Mouse (Mus musculus) limb, embryonic 11.5 days (tissue): Measurements from ENCODE around the gene Glod4. TPM values are rescaled to one million over a fixed set of nuclear protein-coding genes. Genes with fewer than 3 reads are reported as not detected.

Source experiments
- ATAC-seq: fragments of 200-750 bp; cut with Nextera tagmentation; 2 replicates; pipeline ENCODE4 v1.8.0; 2017; ENCODE audit warnings: low read depth; ENCODE audit not compliant: insufficient number of reproducible peaks, low FRiP score, low TSS enrichment
- DNase-seq: peaks from one replicate; pipeline ENCODE4 v3.0.0-alpha.2; 2015; ENCODE audit warnings: low spot score
- H3K27ac ChIP-seq: fragments of 300-500 bp; sonication (generic); replicated peaks from 2 replicates; pipeline ENCODE4 v1.5.1; 2014; ENCODE audit warnings: low read depth, mild to moderate bottlenecking, low read length
- H3K27me3 ChIP-seq: fragments of 300-500 bp; sonication (generic); 2 replicates; pipeline ENCODE4 v1.6.1; 2014; ENCODE audit warnings: mild to moderate bottlenecking, low read length, mixed read lengths; ENCODE audit not compliant: control insufficient read depth, insufficient read depth
- H3K36me3 ChIP-seq: fragments of 300-500 bp; sonication (generic); 2 replicates; pipeline ENCODE4 v1.6.1; 2014; ENCODE audit warnings: mild to moderate bottlenecking, low read length, moderate library complexity, mixed read lengths; ENCODE audit not compliant: control insufficient read depth, insufficient read depth
- H3K4me1 ChIP-seq: fragments of 300-500 bp; sonication (generic); 2 replicates; pipeline ENCODE4 v1.6.1; 2014; ENCODE audit warnings: low read length, mixed read lengths; ENCODE audit not compliant: control insufficient read depth, insufficient read depth
- H3K4me2 ChIP-seq: fragments of 300-500 bp; sonication (generic); 2 replicates; pipeline ENCODE4 v1.6.1; 2014; ENCODE audit warnings: low read depth, mild to moderate bottlenecking, moderate library complexity; ENCODE audit not compliant: severe bottlenecking
- H3K4me3 ChIP-seq: fragments of 300-500 bp; sonication (generic); 2 replicates; pipeline ENCODE4 v1.5.1; 2014; ENCODE audit warnings: low read depth, low read length
- H3K9ac ChIP-seq: fragments of 300-500 bp; sonication (generic); 2 replicates; pipeline ENCODE4 v1.6.1; 2014; ENCODE audit warnings: mild to moderate bottlenecking, low read length
- H3K9me3 ChIP-seq: fragments of 300-500 bp; sonication (generic); 2 replicates; pipeline ENCODE4 v1.6.1; 2016; ENCODE audit warnings: low read length; ENCODE audit not compliant: control insufficient read depth
- WGBS: fragments of 180-500 bp; shearing (Covaris S2); extraction: QIAGEN DNeasy Blood & Tissue Kit; methylation state at CpG from one replicate; pipeline ENCODE4 v1.1.7; 2014; 5-methylcytosine and 5-hydroxymethylcytosine counted together
- polyA plus RNA-seq: library from polyadenylated mRNA; unstranded; fragments of >200 nt; fragmentation: Nextera tagmentation; extraction: Ambion mirVana; gene quantifications from 2 replicates; pipeline ENCODE4 v1.2.1, GENCODE M21; 2014

Gene Glod4
- polyA plus RNA-seq, 1 experiment from 2014 or later, result 136 TPM

DNA sequence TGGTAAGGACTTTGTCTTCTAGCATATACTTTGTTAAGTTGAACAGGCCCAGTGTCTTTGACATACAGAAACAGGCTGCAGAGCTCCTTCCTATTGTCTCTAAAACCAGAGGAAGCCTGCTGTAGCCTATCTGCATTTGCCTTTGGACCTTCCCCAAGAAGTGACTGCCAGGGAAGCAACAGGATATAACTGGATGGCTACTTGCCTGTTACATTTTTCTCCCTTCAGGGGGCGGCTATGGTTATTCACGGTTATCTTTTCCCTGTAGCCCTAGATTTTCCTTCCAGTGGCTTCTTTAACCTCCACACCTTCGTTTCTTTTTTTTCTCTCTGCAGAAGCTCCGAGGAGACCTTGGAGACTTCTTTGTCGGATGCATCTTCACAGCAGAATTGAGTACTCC is 36.7 kb downstream of the Glod4 start:
- no peak for DNase-seq

DNA sequence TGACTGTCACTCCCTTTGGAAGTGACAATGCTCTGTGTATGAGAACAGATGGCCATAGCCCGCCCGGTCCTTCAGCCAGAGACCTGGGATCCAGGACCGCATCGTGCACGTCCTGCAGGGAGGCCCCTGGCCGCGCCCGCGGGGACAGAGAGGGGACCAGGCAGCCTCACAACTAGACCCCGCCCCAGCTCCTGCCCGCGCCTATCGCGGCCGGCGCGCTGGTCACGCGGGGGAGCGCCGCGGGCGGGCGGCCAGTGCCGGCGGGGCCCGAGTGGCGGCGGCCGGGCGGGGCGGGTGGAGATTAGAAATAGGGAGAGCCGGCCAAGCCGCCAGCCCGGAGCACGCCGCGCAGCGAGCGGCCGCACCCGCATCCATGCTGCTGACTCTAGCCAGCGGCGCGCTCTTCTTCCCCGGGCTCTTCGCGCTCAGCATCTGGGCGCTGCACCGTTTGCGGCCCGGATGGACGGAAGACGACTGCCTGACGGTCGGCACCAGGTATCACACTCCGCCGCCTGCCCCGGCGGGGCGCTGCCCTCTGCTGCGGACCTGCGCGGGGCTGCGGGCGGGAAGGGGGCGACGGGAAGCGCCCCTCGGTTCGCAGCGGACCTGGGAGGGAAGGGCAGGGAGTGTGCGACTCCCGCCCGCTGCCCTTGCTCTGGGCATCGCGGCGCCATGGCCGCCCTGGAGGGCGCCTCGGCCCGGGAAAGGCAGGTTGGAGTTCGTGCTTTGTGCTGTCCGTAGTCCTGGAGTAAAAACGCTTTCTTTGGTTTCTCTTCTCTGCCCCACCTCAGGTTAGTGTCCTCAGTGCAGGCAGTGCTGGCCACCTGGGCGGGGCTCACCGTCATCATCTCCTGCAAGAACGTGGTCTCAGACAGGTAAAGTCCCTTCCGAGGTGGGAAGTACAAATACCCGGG is 41.5 kb downstream of the Glod4 start:
- H3K4me2 ChIP-seq, result peak overlapping the region; percentile 86
- no peaks in the 10 kb centered on the region for H3K27me3 ChIP-seq
- peaks cover 4% of the 10 kb centered on the region for H3K4me1 ChIP-seq
- peaks cover 5% of the 10 kb centered on the region; the same call in 1 of the 2 replicates for H3K36me3 ChIP-seq
- peak overlapping the region; percentile 42; the same call in 1 of the 2 replicates for H3K27ac ChIP-seq
- DNase-seq, result peak; percentile 83
- no peaks in the 10 kb centered on the region for H3K9me3 ChIP-seq
- WGBS, result under 1% methylated on average over 84 of the region's 90 CpGs
- ATAC-seq, result peak; percentile 92
- H3K4me3 ChIP-seq, result peak overlapping the region; percentile 92
- H3K9ac ChIP-seq, result peak overlapping the region; percentile 89

More for the DNA sequence above, 36.7 kb downstream of the Glod4 start:
- Histone ChIP-seq H3K27me3 (no peaks in the 10 kb centered on the region), H3K36me3 (peaks cover 7% of the 10 kb centered on the region; the same call in 1 of the 2 replicates), H3K9me3 (no peaks in the 10 kb centered on the region), H3K27ac (no peak overlapping the region), H3K4me3 (no peak overlapping the region), H3K4me2 (no peak overlapping the region), H3K9ac (no peak overlapping the region), H3K4me1 (peaks cover 4% of the 10 kb centered on the region; the same call in 1 of the 2 replicates)
- 94% methylated on average over 5 of the region's 5 CpGs for WGBS
- no peak for ATAC-seq

DNA sequence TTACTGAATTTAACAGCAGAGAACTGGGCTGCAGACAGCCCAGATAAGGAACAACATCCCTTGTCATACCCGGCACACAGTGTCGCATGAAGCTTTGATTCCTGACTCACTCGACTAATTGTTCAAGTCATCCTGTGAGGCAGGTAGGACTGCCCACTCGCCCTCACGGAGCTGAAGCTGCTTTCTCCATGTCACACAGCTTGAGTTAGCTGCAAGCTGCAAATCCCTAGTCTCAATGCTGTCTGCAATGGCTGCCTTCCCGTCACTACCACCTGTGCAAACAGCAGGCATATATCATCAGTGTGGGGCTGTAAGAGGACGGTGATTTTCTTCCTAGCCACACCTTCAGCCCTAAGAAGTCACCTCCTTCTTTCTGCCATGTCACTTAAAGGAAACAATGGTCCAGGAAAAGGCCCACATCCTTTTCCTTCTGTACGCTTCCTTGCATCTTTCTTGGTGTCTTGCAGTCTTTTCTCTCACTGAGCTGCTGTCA is 46.5 kb downstream of the Glod4 start:
- Histone ChIP-seq H3K27ac (no peak overlapping the region), H3K9me3 (no peaks in the 10 kb centered on the region), H3K4me1 (no peaks in the 10 kb centered on the region; the same call in 1 of the 2 replicates), H3K36me3 (no peaks in the 10 kb centered on the region), H3K4me3 (no peak overlapping the region), H3K4me2 (no peak overlapping the region), H3K27me3 (no peaks in the 10 kb centered on the region), H3K9ac (no peak overlapping the region)
- 55% methylated on average over 8 of the region's 8 CpGs for WGBS
- ATAC-seq (no peak), DNase-seq (no peak)

DNA sequence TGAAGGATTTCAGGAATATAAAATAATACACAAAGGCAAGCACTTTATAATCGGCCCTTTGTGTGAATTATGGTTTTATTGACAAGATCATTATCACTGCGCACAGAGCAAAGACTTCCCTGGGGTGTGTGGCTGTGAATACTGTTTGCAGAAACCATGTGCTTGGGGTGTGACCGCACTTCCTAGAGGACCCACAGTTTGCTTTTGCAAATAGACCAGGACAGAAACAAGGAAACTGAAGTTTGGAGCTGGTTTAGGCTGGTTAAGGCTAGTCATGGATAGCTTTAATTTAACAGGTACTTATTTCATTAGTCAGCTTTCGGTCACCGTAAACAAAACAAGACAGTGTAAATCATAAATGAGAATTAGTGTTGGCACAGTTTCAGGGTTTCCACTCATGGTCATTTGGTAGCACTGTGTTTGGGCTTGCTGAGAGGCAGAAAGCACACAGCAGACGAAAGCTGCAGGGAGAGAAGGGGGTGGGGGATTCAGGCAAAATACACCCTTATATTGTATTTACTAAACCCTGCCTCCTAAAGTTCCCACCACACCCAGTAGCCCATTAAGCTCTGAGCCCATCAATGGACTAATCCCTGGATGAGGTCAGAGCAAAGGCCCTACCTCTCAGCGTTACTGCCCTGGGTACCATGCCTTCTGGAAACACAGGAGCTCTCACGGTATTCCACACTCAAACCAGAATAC is 47.1 kb downstream of the Glod4 start:
- no peak overlapping the region for H3K9ac ChIP-seq
- no peaks in the 10 kb centered on the region for H3K9me3 ChIP-seq
- H3K4me2 ChIP-seq, result no peak overlapping the region
- no peak overlapping the region for H3K27ac ChIP-seq
- H3K36me3 ChIP-seq, result no peaks in the 10 kb centered on the region
- ATAC-seq (no peak), DNase-seq (no peak)
- H3K4me1 ChIP-seq, result no peaks in the 10 kb centered on the region; the same call in 1 of the 2 replicates
- no peaks in the 10 kb centered on the region for H3K27me3 ChIP-seq
- WGBS, result 66% methylated on average over 8 of the region's 8 CpGs
- no peak overlapping the region for H3K4me3 ChIP-seq

DNA sequence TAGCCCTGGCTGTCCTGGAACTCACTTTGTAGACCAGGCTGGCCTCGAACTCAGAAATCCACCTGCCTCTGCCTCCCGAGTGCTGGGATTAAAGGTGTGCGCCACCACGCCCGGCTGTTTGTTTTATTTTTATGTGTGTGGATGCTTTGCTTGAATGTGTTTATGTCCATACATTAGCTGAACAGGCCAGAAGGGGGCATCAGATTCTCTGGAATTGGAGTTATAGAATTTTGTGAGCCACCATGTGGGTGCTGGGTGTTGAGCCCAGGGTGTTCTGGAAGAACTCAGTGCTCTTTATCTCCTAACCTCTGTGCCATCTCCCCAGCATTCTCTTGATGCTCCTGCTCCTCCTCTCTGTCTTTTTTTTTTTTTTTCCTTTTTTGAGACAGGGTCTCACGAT is 56.6 kb downstream of the Glod4 start:
- DNase-seq, result no peak
- Histone ChIP-seq H3K9ac (no peak overlapping the region), H3K4me1 (no peaks in the 10 kb centered on the region), H3K9me3 (no peaks in the 10 kb centered on the region), H3K4me3 (no peak overlapping the region), H3K27ac (no peak overlapping the region), H3K4me2 (no peak overlapping the region), H3K36me3 (no peaks in the 10 kb centered on the region), H3K27me3 (no peaks in the 10 kb centered on the region)
- ATAC-seq, result no peak
- 88% methylated on average over 5 of the region's 6 CpGs for WGBS

- H3K9me3 ChIP-seq, result no peaks in the 10 kb centered on the region
- no peaks in the 10 kb centered on the region for H3K27me3 ChIP-seq
- no peak overlapping the region for H3K27ac ChIP-seq
- ATAC-seq (no peak), DNase-seq (no peak)
- H3K36me3 ChIP-seq, result no peaks in the 10 kb centered on the region
- no peak overlapping the region for H3K4me2 ChIP-seq
- H3K9ac ChIP-seq, result no peak overlapping the region
- peaks cover under 1% of the 10 kb centered on the region; the same call in 1 of the 2 replicates for H3K4me1 ChIP-seq
- WGBS, result 93% methylated on average over 4 of the region's 4 CpGs
- no peak overlapping the region for H3K4me3 ChIP-seq
These were observed 59.8 kb downstream of the Glod4 start for GRCm38 (mm10) chr11:76183745-76184144.

DNA sequence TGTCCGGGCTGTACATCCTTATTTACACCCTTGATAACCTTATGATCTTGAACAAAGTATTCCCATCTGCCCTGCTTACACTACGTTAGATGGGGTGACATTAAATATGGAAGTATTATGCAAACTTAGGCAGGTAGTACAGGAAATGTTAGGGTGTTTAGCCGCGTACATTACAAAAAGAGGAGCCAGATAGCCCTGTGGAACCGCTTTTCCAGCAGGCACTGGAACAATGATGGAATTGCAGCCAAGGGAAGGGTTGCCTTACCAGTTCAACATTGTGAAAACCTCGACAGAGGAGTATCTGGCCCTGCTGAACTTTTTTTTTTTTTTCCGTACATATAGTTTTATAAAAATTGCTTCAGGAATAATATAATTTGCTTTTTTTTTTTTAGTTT is 63.4 kb downstream of the Glod4 start:
- H3K9me3 ChIP-seq, result no peaks in the 10 kb centered on the region
- peak overlapping the region; percentile 88 for H3K4me3 ChIP-seq
- ATAC-seq, result no peak
- H3K36me3 ChIP-seq, result no peaks in the 10 kb centered on the region
- no peak for DNase-seq
- H3K27me3 ChIP-seq, result no peaks in the 10 kb centered on the region
- H3K27ac ChIP-seq, result no peak overlapping the region
- H3K4me2 ChIP-seq, result peak overlapping the region; percentile 66
- 22% methylated on average over 7 of the region's 7 CpGs for WGBS
- H3K9ac ChIP-seq, result peak overlapping the region; percentile 59; the same call in 1 of the 2 replicates
- H3K4me1 ChIP-seq, result peaks cover 3% of the 10 kb centered on the region; the same call in 1 of the 2 replicates

- Histone ChIP-seq H3K27me3 (no peaks in the 10 kb centered on the region), H3K4me2 (peak within 1 kb of the TSS; percentile 66), H3K27ac (no peak within 1 kb of the TSS; the same call in 1 of the 2 replicates), H3K4me1 (peaks cover 3% of the 10 kb centered on the region; the same call in 1 of the 2 replicates), H3K36me3 (no peaks in the 10 kb centered on the region), H3K9ac (peak within 1 kb of the TSS; percentile 64), H3K9me3 (no peaks in the 10 kb centered on the region), H3K4me3 (peak within 1 kb of the TSS; percentile 88)
- DNase-seq (peak; percentile 89), ATAC-seq (peak; percentile 87; the same call in 1 of the 2 replicates)
- under 1% methylated on average over 37 of the region's 37 CpGs for WGBS
These were observed 63.9 kb downstream of the Glod4 start, which contains the start of the genes Vps53 and Fam57a for GRCm38 (mm10) chr11:76179495-76180145. TSS of gene Vps53 (minus strand) at chr11:76179647. TSS of gene Fam57a (plus strand) at chr11:76179671.
